Mouse (Mus musculus) kidney, adult 2 months (tissue): ENCODE measurements around the gene Pnmal2. TPM values are rescaled to one million over a fixed set of nuclear protein-coding genes. Genes with fewer than 3 reads are reported as not detected.

Source experiments
- DNase-seq: peaks from one replicate; pipeline ENCODE4 v3.0.0; 2021
- H3K27ac ChIP-seq: fragments of 200-500 bp; 2 replicates; pipeline ENCODE4 v1.5.1; 2012; ENCODE audit warnings: low read depth, low read length, control low read depth, inconsistent platforms; ENCODE audit not compliant: insufficient read depth
- H3K27me3 ChIP-seq: fragments of 200-500 bp; replicated peaks from 2 replicates; pipeline ENCODE4 v1.6.1; 2012; ENCODE audit warnings: mild to moderate bottlenecking, moderate library complexity, low read length, inconsistent platforms; ENCODE audit not compliant: control insufficient read depth, insufficient read depth
- H3K36me3 ChIP-seq: fragments of 200-500 bp; 2 replicates; pipeline ENCODE4 v1.6.1; 2012; ENCODE audit warnings: mild to moderate bottlenecking, moderate library complexity, low read length, inconsistent platforms; ENCODE audit not compliant: control insufficient read depth, insufficient read depth
- H3K4me1 ChIP-seq: fragments of 200-500 bp; 2 replicates; pipeline ENCODE4 v1.6.1; 2011; ENCODE audit warnings: low read length; ENCODE audit not compliant: control insufficient read depth, insufficient read depth
- H3K4me3 ChIP-seq: fragments of 200-500 bp; 2 replicates; pipeline ENCODE4 v1.5.1; 2011; ENCODE audit warnings: mild to moderate bottlenecking, low read depth, low read length, control low read depth; ENCODE audit not compliant: insufficient read depth
- CTCF ChIP-seq: fragments of 200-500 bp; conservative IDR thresholded peaks from 2 replicates; pipeline ENCODE4 v1.5.1; 2011; ENCODE audit warnings: low read depth, mild to moderate bottlenecking, control low read depth, low read length, moderate library complexity, mixed read lengths; ENCODE audit not compliant: insufficient read depth, insufficient read length
- POLR2A ChIP-seq: fragments of 200-500 bp; IDR thresholded peaks from one replicate; pipeline ENCODE4 v1.6.1; 2011; ENCODE audit warnings: low read depth, low read length, control low read depth
- WGBS: fragments of 180-500 bp; shearing (Covaris S2); methylation state at CpG from one replicate; pipeline ENCODE4 v1.1.7; 2018; 5-methylcytosine and 5-hydroxymethylcytosine counted together
- polyA plus RNA-seq: library from polyadenylated mRNA; depleted of rRNA; stranded (reverse); fragments of >200 nt; gene quantifications from 2 replicates; pipeline ENCODE4 v1.2.3, GENCODE M21; 2012

Pnmal2 gene
- polyA plus RNA-seq, 1 experiment = 4.0 TPM

GRCm38 (mm10) chr7:16906281-16906680, 38.2 kb upstream of the Pnmal2 start, which contains the start of gene Ptgir:
Gene Ptgir, plus strand, starts transcription at chr7:16906490.
- Histone ChIP-seq H3K27ac (peak within 1 kb of the TSS; percentile 67; the same call in 1 of the 2 replicates), H3K4me1 (no peaks in the 10 kb centered on the region), H3K36me3 (no peaks in the 10 kb centered on the region), H3K4me3 (peak within 1 kb of the TSS; percentile 4; the same call in 1 of the 2 replicates), H3K27me3 (no peaks in the 10 kb centered on the region)
- TF ChIP-seq POLR2A = no peak
- no peak for TF ChIP-seq CTCF
- 44% methylated on average over 6 of the region's 6 CpGs for WGBS
- DNase-seq = peak; percentile 55

- Histone ChIP-seq H3K27ac (no peak overlapping the region), H3K4me3 (peak overlapping the region; percentile 4; the same call in 1 of the 2 replicates), H3K27me3 (no peaks in the 10 kb centered on the region), H3K36me3 (no peaks in the 10 kb centered on the region), H3K4me1 (no peaks in the 10 kb centered on the region)
- TF ChIP-seq CTCF (no peak), POLR2A (no peak)
- no peak for DNase-seq
- WGBS = 92% methylated on average over 41 of the region's 41 CpGs
These were observed 37.5 kb upstream of the Pnmal2 start for GRCm38 (mm10) chr7:16906889-16907559.

GRCm38 (mm10) chr7:16907842-16908241, 36.6 kb upstream of the Pnmal2 start:
- 43% methylated on average over 7 of the region's 7 CpGs for WGBS
- Histone ChIP-seq H3K27ac (no peak overlapping the region), H3K27me3 (no peaks in the 10 kb centered on the region), H3K4me3 (no peak overlapping the region), H3K36me3 (no peaks in the 10 kb centered on the region), H3K4me1 (no peaks in the 10 kb centered on the region)
- DNase-seq = no peak
- TF ChIP-seq POLR2A (no peak), CTCF (no peak)

GRCm38 (mm10) chr7:16908367-16908766, 36.1 kb upstream of the Pnmal2 start:
- no peak for DNase-seq
- no peaks in the 10 kb centered on the region for H3K27me3 ChIP-seq
- TF ChIP-seq CTCF (no peak), POLR2A (no peak)
- 30% methylated on average over 11 of the region's 11 CpGs for WGBS
- H3K4me3 ChIP-seq = no peak overlapping the region
- no peaks in the 10 kb centered on the region for H3K4me1 ChIP-seq
- H3K27ac ChIP-seq = no peak overlapping the region
- no peaks in the 10 kb centered on the region for H3K36me3 ChIP-seq

GRCm38 (mm10) chr7:16908859-16909258, 35.6 kb upstream of the Pnmal2 start:
- H3K27ac ChIP-seq = no peak overlapping the region
- H3K27me3 ChIP-seq = no peaks in the 10 kb centered on the region
- H3K36me3 ChIP-seq = no peaks in the 10 kb centered on the region
- no peak overlapping the region for H3K4me3 ChIP-seq
- WGBS = 60% methylated on average over 11 of the region's 11 CpGs
- no peak for DNase-seq
- H3K4me1 ChIP-seq = no peaks in the 10 kb centered on the region
- TF ChIP-seq CTCF (no peak), POLR2A (no peak)

- Histone ChIP-seq H3K27ac (no peak overlapping the region), H3K36me3 (no peaks in the 10 kb centered on the region), H3K4me1 (no peaks in the 10 kb centered on the region), H3K27me3 (no peaks in the 10 kb centered on the region), H3K4me3 (no peak overlapping the region)
- DNase-seq = no peak
- TF ChIP-seq POLR2A (no peak), CTCF (no peak)
- 32% methylated on average over 10 of the region's 10 CpGs for WGBS
These were observed 34.6 kb upstream of the Pnmal2 start for GRCm38 (mm10) chr7:16909909-16910308.

GRCm38 (mm10) chr7:16911904-16912303, 32.6 kb upstream of the Pnmal2 start:
- Histone ChIP-seq H3K4me3 (no peak overlapping the region), H3K36me3 (0 out of 2 replicates have a peak, but pooled peaks cover 1% of the 10 kb centered on the region), H3K27me3 (no peaks in the 10 kb centered on the region), H3K4me1 (no peaks in the 10 kb centered on the region), H3K27ac (no peak overlapping the region)
- WGBS = 91% methylated on average over 3 of the region's 3 CpGs
- DNase-seq = no peak
- no peak for TF ChIP-seq POLR2A
- no peak for TF ChIP-seq CTCF
